Mouse (Mus musculus): ENCODE results near the gene Pum1. TPM values are rescaled to one million over a fixed set of nuclear protein-coding genes. Genes with fewer than 3 reads are reported as not detected.

Gene Pum1
- polyA plus RNA-seq, 2 experiments from 2014 or later: 59.1 to 64.8 TPM

GRCm38 (mm10) chr4:130738527-130738926 lies 75.4 kb downstream of the Pum1 start:
- ATAC-seq: peak; percentile 59

- ATAC-seq: no peak
These were observed 80.9 kb downstream of the Pum1 start for GRCm38 (mm10) chr4:130744058-130744457.

- no peak for ATAC-seq
These were observed 82.6 kb downstream of the Pum1 start for GRCm38 (mm10) chr4:130745561-130746306.

GRCm38 (mm10) chr4:130749566-130749965 lies 86.4 kb downstream of the Pum1 start:
- ATAC-seq: no peak

GRCm38 (mm10) chr4:130751966-130752365 lies 88.8 kb downstream of the Pum1 start:
- no peak for ATAC-seq

GRCm38 (mm10) chr4:130752591-130752990 lies 89.5 kb downstream of the Pum1 start:
- ATAC-seq: no peak

- no peak for ATAC-seq
These were observed 90.6 kb downstream of the Pum1 start for GRCm38 (mm10) chr4:130753755-130754154.

- no peak for ATAC-seq
These were observed 91.7 kb downstream of the Pum1 start for GRCm38 (mm10) chr4:130754776-130755175.

- ATAC-seq: no peak
These were observed 96.8 kb downstream of the Pum1 start for GRCm38 (mm10) chr4:130759875-130760274.

- no peak for ATAC-seq
These were observed 98.7 kb downstream of the Pum1 start for GRCm38 (mm10) chr4:130761809-130762208.

- no peak for ATAC-seq
These were observed 102.5 kb downstream of the Pum1 start for GRCm38 (mm10) chr4:130765399-130766160.

- ATAC-seq: no peak
These were observed 103.3 kb downstream of the Pum1 start for GRCm38 (mm10) chr4:130766387-130766786.

- no peak for ATAC-seq
These were observed 103.8 kb downstream of the Pum1 start for GRCm38 (mm10) chr4:130766926-130767325.

- no peak for ATAC-seq
These were observed 110.8 kb downstream of the Pum1 start for GRCm38 (mm10) chr4:130773899-130774298.

- ATAC-seq: peak; percentile 57
These were observed 111.7 kb downstream of the Pum1 start for GRCm38 (mm10) chr4:130774822-130775221.

GRCm38 (mm10) chr4:130777647-130778046 lies 114.5 kb downstream of the Pum1 start:
- ATAC-seq: no peak

- no peak for ATAC-seq
These were observed 115.9 kb downstream of the Pum1 start for GRCm38 (mm10) chr4:130779037-130779436.

GRCm38 (mm10) chr4:130782492-130782891 lies 119.4 kb downstream of the Pum1 start:
- no peak for ATAC-seq

GRCm38 (mm10) chr4:130784755-130785154 lies 121.6 kb downstream of the Pum1 start:
- ATAC-seq: peak; percentile 63

- ATAC-seq: no peak
These were observed 124.4 kb downstream of the Pum1 start for GRCm38 (mm10) chr4:130787530-130787929.

- ATAC-seq: no peak
These were observed 127.1 kb downstream of the Pum1 start for GRCm38 (mm10) chr4:130790180-130790579.

GRCm38 (mm10) chr4:130791811-130792375 lies 128.8 kb downstream of the Pum1 start:
- no peak for ATAC-seq

GRCm38 (mm10) chr4:130792376-130793179 lies 129.5 kb downstream of the Pum1 start, which contains the start of gene Sdc3:
TSS of gene Sdc3 (plus strand) at chr4:130792537.
- ATAC-seq: peak; percentile 55

All from activated CD4-positive, CD25-positive, alpha-beta regulatory T cell, adult 4 months (primary cell).